Mouse (Mus musculus): ENCODE measurements at regions not wholly inside any gene's neighbourhood (a gene's known extent, or its start where the extent isn't known, plus 50 kb on each side); places are given as distances from the start of the nearest gene placed in this dataset.

DNA sequence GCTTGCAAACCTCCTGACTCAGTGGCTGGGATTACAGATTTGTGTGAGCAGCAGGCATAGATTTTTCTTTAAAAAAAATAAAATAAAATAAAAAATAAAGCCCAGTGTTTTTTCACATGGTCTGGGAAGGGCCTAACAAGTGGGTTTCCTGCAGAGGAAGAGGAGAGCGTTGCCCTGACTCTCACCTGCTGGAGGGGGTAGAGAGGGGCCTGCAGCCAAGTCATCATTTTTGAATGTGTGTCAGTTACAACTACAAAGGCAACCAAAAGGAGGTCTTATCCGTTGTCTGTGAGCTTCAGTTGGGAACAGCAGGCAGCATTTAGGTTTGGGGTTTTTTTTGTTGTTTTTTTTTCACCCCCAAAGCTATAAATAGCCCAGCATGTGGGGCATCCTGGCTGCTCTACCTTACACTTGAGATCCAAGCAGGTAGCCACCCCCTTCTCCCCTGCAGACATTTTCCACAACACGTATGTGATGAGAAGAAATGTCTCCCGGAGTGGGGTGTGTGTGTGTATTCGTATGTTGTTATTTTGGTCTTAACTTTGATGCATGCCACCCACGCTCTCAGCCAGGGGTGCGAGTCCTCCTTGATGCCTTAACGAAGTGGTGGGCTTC is 285.7 kb upstream of the 4930412O13Rik start:
- no peak for ATAC-seq (ENCODE audit: low FRiP score, low TSS enrichment)
- WGBS, result 75% methylated on average over 8 of the region's 8 CpGs

DNA sequence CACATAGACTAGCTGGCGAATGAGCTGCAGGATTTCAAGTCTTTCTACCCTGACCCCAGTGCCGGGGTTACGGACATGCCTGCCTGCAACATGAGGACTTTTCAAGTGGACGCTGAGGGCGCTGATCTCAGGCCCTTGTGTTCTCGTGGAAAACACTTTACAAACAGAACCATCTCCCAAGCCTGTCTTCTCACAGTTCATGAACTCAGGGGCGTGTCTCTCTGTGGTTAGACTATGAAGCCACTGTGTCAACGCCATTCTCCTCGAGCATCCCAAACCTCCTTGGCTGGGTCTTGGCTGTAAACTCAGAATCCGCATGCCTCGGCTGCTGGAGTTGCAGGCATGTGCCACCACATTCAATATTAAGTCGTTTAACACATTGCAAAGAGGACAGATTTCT is 284.9 kb upstream of the 4930412O13Rik start:
- H3K9me3 ChIP-seq (ENCODE audit: control insufficient read depth, low read length), result no peaks in the 10 kb centered on the region
- no peak overlapping the region for H3K27ac ChIP-seq (ENCODE audit: low read depth, low read length)
- H3K4me2 ChIP-seq (replicated peaks; ENCODE audit: low read depth, low read length), result no peak overlapping the region
- H3K4me1 ChIP-seq (ENCODE audit: control insufficient read depth, insufficient read depth, low read length), result no peaks in the 10 kb centered on the region
- no peak overlapping the region for H3K4me3 ChIP-seq (ENCODE audit: low read length)
- no peaks in the 10 kb centered on the region for H3K36me3 ChIP-seq (ENCODE audit: control insufficient read depth, insufficient read depth, low read length)
- H3K27me3 ChIP-seq (ENCODE audit: control insufficient read depth, insufficient read depth, low read length), result no peaks in the 10 kb centered on the region
- 80% methylated on average over 12 of the region's 12 CpGs for WGBS
- no peak overlapping the region for H3K9ac ChIP-seq (ENCODE audit: low read depth, low read length)
- no peak for ATAC-seq (ENCODE audit: low FRiP score, low TSS enrichment)

More for the DNA sequence above, 285.7 kb upstream of the 4930412O13Rik start:
- H3K9me3 ChIP-seq (ENCODE audit: control insufficient read depth, low read length), result no peaks in the 10 kb centered on the region
- no peaks in the 10 kb centered on the region for H3K4me1 ChIP-seq (ENCODE audit: control insufficient read depth, insufficient read depth, low read length)
- no peak overlapping the region for H3K4me2 ChIP-seq (replicated peaks; ENCODE audit: low read depth, low read length)
- no peak overlapping the region for H3K9ac ChIP-seq (ENCODE audit: low read depth, low read length)
- no peak overlapping the region for H3K4me3 ChIP-seq (ENCODE audit: low read length)
- no peak overlapping the region for H3K27ac ChIP-seq (ENCODE audit: low read depth, low read length)
- no peaks in the 10 kb centered on the region for H3K27me3 ChIP-seq (ENCODE audit: control insufficient read depth, insufficient read depth, low read length)
- H3K36me3 ChIP-seq (ENCODE audit: control insufficient read depth, insufficient read depth, low read length), result no peaks in the 10 kb centered on the region

DNA sequence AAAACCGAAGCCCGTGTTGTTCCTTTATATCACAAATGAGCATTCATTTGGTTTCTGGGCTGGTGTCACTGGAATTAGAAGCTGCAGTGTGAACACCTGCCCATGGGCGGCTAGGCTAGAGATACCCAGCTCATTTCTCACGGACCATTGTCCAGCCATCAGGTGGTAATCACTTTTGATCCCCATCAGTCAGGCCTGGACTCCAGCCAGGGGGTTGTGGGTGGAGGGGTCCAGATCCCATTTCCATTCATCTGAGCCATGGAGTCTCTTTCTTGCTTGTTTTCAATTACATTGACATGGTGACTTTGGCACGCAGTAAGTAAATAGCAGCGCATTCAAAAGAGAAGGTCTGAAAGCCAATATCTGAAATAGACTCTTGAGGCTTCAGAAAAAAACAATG is 276.1 kb upstream of the 4930412O13Rik start:
- no peaks in the 10 kb centered on the region for H3K27me3 ChIP-seq (ENCODE audit: control insufficient read depth, insufficient read depth, low read length)
- no peak overlapping the region for H3K9ac ChIP-seq (ENCODE audit: low read depth, low read length)
- WGBS, result 79% methylated on average over 6 of the region's 6 CpGs
- no peak overlapping the region for H3K4me3 ChIP-seq (ENCODE audit: low read length)
- H3K36me3 ChIP-seq (ENCODE audit: control insufficient read depth, insufficient read depth, low read length), result no peaks in the 10 kb centered on the region
- H3K9me3 ChIP-seq (ENCODE audit: control insufficient read depth, low read length), result no peaks in the 10 kb centered on the region
- H3K4me1 ChIP-seq (ENCODE audit: control insufficient read depth, insufficient read depth, low read length), result no peaks in the 10 kb centered on the region
- no peak overlapping the region for H3K4me2 ChIP-seq (replicated peaks; ENCODE audit: low read depth, low read length)
- H3K27ac ChIP-seq (ENCODE audit: low read depth, low read length), result no peak overlapping the region
- no peak for ATAC-seq (ENCODE audit: low FRiP score, low TSS enrichment)

DNA sequence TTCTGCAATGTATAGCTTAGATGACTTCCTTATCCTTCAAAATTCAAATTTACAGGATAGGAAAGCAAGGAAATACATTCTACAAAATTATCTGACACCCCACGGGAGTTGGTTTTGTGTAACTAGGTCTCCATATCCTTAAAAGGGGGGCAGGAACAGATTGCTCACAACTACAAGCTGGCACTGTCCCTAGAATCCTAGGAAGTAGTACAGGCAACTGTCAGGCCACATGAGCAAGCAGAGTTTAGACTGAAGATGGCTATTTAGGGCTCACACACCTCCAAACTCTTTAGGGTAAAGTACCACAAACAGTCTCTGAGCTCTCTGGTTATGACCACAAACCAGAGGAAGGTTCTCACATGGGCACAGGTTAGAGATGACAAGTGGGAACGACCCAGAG is 273.5 kb upstream of the 4930412O13Rik start:
- H3K36me3 ChIP-seq (ENCODE audit: control insufficient read depth, insufficient read depth, low read length), result no peaks in the 10 kb centered on the region
- ATAC-seq (ENCODE audit: low FRiP score, low TSS enrichment), result no peak

DNA sequence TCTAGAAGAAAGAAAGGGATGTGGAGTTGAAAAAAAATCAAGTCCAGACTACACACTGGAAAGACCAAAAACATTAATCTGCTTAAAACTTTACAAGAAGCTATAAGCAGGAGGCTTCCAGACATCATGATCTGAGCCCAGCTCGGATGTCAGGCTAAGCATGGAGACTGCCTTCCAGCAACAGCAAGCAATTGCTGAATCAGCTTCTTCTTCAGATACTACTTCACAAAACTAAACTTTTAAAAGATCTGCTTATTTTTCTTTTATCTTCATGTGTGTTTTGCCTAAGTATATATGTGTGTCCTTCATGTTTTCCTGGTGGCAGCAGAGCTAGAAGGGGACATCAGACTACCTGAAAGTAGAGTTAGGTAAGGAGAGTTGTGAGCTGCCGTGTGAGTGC is 266.6 kb upstream of the 4930412O13Rik start:
- no peak for ATAC-seq (ENCODE audit: low FRiP score, low TSS enrichment)
- Histone ChIP-seq H3K4me3 (ENCODE audit: low read length) (no peak overlapping the region), H3K27ac (ENCODE audit: low read depth, low read length) (no peak overlapping the region), H3K4me2 (replicated peaks; ENCODE audit: low read depth, low read length) (no peak overlapping the region), H3K9ac (ENCODE audit: low read depth, low read length) (no peak overlapping the region), H3K36me3 (ENCODE audit: control insufficient read depth, insufficient read depth, low read length) (no peaks in the 10 kb centered on the region), H3K27me3 (ENCODE audit: control insufficient read depth, insufficient read depth, low read length) (no peaks in the 10 kb centered on the region), H3K9me3 (ENCODE audit: control insufficient read depth, low read length) (no peaks in the 10 kb centered on the region), H3K4me1 (ENCODE audit: control insufficient read depth, insufficient read depth, low read length) (no peaks in the 10 kb centered on the region)
- 77% methylated on average over 2 of the region's 2 CpGs for WGBS

More for the DNA sequence above, 273.5 kb upstream of the 4930412O13Rik start:
- no peak overlapping the region for H3K4me2 ChIP-seq (replicated peaks; ENCODE audit: low read depth, low read length)
- no peak overlapping the region for H3K9ac ChIP-seq (ENCODE audit: low read depth, low read length)
- no peaks in the 10 kb centered on the region for H3K27me3 ChIP-seq (ENCODE audit: control insufficient read depth, insufficient read depth, low read length)
- no peaks in the 10 kb centered on the region for H3K9me3 ChIP-seq (ENCODE audit: control insufficient read depth, low read length)
- H3K4me3 ChIP-seq (ENCODE audit: low read length), result no peak overlapping the region
- no peak overlapping the region for H3K27ac ChIP-seq (ENCODE audit: low read depth, low read length)
- H3K4me1 ChIP-seq (ENCODE audit: control insufficient read depth, insufficient read depth, low read length), result no peaks in the 10 kb centered on the region
- 91% methylated on average over 2 of the region's 2 CpGs for WGBS

DNA sequence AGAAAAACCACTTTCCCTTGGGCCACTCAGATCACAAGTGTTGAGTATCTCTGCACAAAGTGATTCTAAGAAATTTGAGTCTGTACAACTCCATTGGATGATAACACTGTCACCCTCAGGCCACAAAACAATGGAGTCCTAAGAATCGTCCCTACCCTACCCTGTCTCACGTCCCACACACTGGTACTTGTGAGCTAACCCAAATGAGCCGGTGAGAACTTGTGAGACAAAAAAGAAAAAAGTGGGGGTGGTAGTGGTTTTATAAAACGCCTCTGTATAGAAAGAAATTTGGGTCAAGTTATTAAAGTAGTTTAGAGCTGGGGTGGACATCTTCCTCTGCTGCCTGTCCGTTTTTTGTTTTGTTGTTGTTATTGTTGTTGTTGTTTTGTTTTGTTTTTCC is 264.8 kb upstream of the 4930412O13Rik start:
- H3K4me2 ChIP-seq (replicated peaks; ENCODE audit: low read depth, low read length), result no peak overlapping the region
- H3K9me3 ChIP-seq (ENCODE audit: control insufficient read depth, low read length), result no peaks in the 10 kb centered on the region
- ATAC-seq (ENCODE audit: low FRiP score, low TSS enrichment), result no peak
- H3K9ac ChIP-seq (ENCODE audit: low read depth, low read length), result no peak overlapping the region
- H3K4me3 ChIP-seq (ENCODE audit: low read length), result no peak overlapping the region
- H3K36me3 ChIP-seq (ENCODE audit: control insufficient read depth, insufficient read depth, low read length), result no peaks in the 10 kb centered on the region
- H3K4me1 ChIP-seq (ENCODE audit: control insufficient read depth, insufficient read depth, low read length), result no peaks in the 10 kb centered on the region
- no peak overlapping the region for H3K27ac ChIP-seq (ENCODE audit: low read depth, low read length)
- H3K27me3 ChIP-seq (ENCODE audit: control insufficient read depth, insufficient read depth, low read length), result no peaks in the 10 kb centered on the region
- 91% methylated on average over 5 of the region's 5 CpGs for WGBS

DNA sequence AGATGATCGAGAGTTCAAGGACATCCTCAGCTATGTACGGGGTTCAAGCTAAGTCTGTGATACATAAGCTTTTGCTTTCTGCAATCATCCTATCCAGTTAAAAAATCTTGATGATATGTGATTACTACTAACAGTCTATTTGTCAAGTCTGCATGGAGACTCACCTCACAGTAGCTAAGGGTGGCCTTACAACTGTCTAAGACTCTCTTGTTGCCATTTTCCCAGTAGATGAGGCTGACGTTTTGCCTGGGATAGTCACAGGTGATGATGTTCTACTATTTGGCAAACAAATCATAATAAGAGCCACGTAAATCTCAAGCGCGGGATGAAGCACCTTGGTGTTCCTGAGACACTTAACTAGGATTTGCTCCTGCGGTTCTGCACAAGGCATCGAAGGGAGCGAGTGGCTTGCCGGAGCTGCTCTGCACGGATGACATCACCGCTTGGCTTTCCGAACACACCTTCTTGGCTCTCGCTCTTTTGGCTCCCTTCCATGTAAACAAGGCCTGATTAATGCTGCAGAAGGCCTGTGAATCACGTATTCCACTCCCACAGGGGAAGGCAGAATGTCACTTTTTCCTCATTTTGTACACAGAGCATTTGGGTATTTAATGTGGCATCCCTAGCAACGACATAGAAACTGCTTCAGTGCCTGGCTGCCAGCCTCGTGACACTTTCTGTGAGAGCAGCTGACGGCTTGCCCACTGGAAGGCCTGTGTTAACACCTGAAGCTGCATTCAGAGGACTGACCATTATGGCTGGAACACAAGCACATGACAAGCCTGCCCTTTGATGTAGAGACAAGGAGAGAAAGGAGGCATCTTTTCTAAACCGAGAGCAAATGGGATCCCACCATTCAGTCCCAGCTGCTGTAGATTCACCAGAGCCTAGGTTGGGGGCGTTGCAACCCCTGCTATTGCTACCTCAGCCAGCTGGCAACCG is 260.5 kb upstream of the 4930412O13Rik start:
- 69% methylated on average over 21 of the region's 21 CpGs for WGBS
- no peak overlapping the region for H3K9ac ChIP-seq (ENCODE audit: low read depth, low read length)
- no peak overlapping the region for H3K4me3 ChIP-seq (ENCODE audit: low read length)
- H3K36me3 ChIP-seq (ENCODE audit: control insufficient read depth, insufficient read depth, low read length), result no peaks in the 10 kb centered on the region
- H3K27ac ChIP-seq (ENCODE audit: low read depth, low read length), result no peak overlapping the region
- H3K4me2 ChIP-seq (replicated peaks; ENCODE audit: low read depth, low read length), result no peak overlapping the region
- H3K9me3 ChIP-seq (ENCODE audit: control insufficient read depth, low read length), result no peaks in the 10 kb centered on the region
- ATAC-seq (ENCODE audit: low FRiP score, low TSS enrichment), result peak; percentile 49; the same call in 1 of the 2 replicates
- no peaks in the 10 kb centered on the region for H3K27me3 ChIP-seq (ENCODE audit: control insufficient read depth, insufficient read depth, low read length)
- H3K4me1 ChIP-seq (ENCODE audit: control insufficient read depth, insufficient read depth, low read length), result no peaks in the 10 kb centered on the region

DNA sequence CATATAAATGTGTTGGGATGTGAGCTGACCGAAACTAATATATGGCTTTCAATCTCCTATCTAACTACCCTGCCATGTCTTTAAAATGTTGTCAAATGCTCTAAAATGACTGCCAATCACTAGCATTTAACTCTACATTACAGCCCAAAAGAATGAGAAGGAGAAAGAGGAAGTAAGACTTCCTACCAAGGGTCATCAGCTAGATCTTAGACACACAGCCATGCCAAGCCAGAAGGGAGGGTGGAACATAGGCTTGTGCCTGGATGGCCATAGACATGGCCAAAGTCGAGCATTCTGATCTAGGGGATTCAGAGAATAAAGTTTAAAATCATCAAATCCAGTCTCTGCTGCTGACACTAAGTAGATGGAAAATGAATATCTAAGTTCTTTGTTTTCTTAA is 257.4 kb upstream of the 4930412O13Rik start:
- WGBS, result 93% methylated on average over 2 of the region's 2 CpGs

DNA sequence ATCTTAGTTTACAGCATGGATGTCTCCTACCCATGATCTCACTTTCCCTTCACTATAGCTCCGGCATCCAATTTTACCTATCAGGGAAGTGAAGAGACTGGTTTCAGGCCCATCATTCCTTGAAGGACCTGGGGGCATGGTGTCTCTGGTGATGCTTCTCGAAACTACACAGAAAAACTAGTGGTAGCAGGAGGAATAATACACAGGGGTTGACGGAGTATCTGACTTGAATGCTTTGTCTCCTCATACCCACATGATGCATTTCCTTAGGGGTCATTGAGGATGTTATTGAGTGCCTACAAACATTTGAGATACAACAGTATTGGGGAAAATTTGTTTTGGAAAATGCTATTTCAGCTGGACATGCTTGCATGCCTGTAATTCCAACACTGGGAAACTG is 253.0 kb upstream of the 4930412O13Rik start:
- Histone ChIP-seq H3K27ac (ENCODE audit: low read depth, low read length) (no peak overlapping the region), H3K4me2 (replicated peaks; ENCODE audit: low read depth, low read length) (no peak overlapping the region), H3K4me1 (ENCODE audit: control insufficient read depth, insufficient read depth, low read length) (no peaks in the 10 kb centered on the region), H3K27me3 (ENCODE audit: control insufficient read depth, insufficient read depth, low read length) (no peaks in the 10 kb centered on the region; the same call in 1 of the 2 replicates), H3K4me3 (ENCODE audit: low read length) (no peak overlapping the region), H3K9me3 (ENCODE audit: control insufficient read depth, low read length) (no peaks in the 10 kb centered on the region), H3K36me3 (ENCODE audit: control insufficient read depth, insufficient read depth, low read length) (no peaks in the 10 kb centered on the region), H3K9ac (ENCODE audit: low read depth, low read length) (no peak overlapping the region)
- ATAC-seq (ENCODE audit: low FRiP score, low TSS enrichment), result no peak
- WGBS, result 89% methylated on average over 3 of the region's 3 CpGs

More for the DNA sequence above, 257.4 kb upstream of the 4930412O13Rik start:
- no peak overlapping the region for H3K4me2 ChIP-seq (replicated peaks; ENCODE audit: low read depth, low read length)
- H3K36me3 ChIP-seq (ENCODE audit: control insufficient read depth, insufficient read depth, low read length), result no peaks in the 10 kb centered on the region
- H3K27ac ChIP-seq (ENCODE audit: low read depth, low read length), result no peak overlapping the region
- H3K27me3 ChIP-seq (ENCODE audit: control insufficient read depth, insufficient read depth, low read length), result no peaks in the 10 kb centered on the region
- H3K4me1 ChIP-seq (ENCODE audit: control insufficient read depth, insufficient read depth, low read length), result no peaks in the 10 kb centered on the region
- no peak for ATAC-seq (ENCODE audit: low FRiP score, low TSS enrichment)
- no peaks in the 10 kb centered on the region for H3K9me3 ChIP-seq (ENCODE audit: control insufficient read depth, low read length)
- H3K4me3 ChIP-seq (ENCODE audit: low read length), result no peak overlapping the region
- H3K9ac ChIP-seq (ENCODE audit: low read depth, low read length), result no peak overlapping the region
